Mouse (Mus musculus): Measurements from ENCODE around the gene Krtap19-2. TPM values are rescaled to one million over a fixed set of nuclear protein-coding genes. Genes with fewer than 3 reads are reported as not detected.

Gene Krtap19-2
- polyA plus RNA-seq, 1 experiment from 2014 or later, result not detected

DNA sequence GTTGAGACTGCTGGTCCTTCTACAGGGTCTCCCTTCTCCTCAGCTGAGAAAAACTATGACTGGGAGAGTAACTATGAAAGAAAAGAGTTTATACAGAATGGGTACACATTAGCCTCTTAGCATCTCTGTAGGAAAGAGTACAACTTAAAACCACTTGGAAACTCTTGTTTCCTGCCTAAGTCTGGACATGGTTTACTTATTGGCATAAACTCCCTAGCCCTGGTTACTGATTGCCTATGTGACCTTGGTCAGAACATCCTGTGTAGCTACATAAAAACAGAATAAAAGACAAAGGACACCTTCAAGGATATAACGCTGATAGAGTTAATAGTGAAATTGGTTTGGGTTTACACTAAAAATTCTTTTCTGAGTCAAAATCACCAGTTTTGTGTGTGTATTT is 26.7 kb downstream of the Krtap19-2 start:
- no peaks in the 10 kb centered on the region for H3K4me1 ChIP-seq (replicated peaks; ENCODE audit: control insufficient read depth, insufficient read depth, low read length)
- DNase-seq (ENCODE audit: low spot score) (no peak), ATAC-seq (replicated peaks; ENCODE audit: low FRiP score) (no peak)
- H3K4me2 ChIP-seq, result no peak overlapping the region
- WGBS, result 89% methylated on average over 1 of the region's 1 CpGs
- H3K27me3 ChIP-seq (replicated peaks; ENCODE audit: control insufficient read depth, insufficient read depth, low read length), result no peaks in the 10 kb centered on the region
- no peaks in the 10 kb centered on the region for H3K9me3 ChIP-seq (ENCODE audit: control insufficient read depth, low read length)
- no peak overlapping the region for H3K4me3 ChIP-seq (ENCODE audit: low read depth, low read length)
- no peak overlapping the region for H3K9ac ChIP-seq (ENCODE audit: low read depth, low read length)
- H3K27ac ChIP-seq (ENCODE audit: low read depth, low read length), result no peak overlapping the region
- no peaks in the 10 kb centered on the region for H3K36me3 ChIP-seq (ENCODE audit: control insufficient read depth, insufficient read depth, low read length)

DNA sequence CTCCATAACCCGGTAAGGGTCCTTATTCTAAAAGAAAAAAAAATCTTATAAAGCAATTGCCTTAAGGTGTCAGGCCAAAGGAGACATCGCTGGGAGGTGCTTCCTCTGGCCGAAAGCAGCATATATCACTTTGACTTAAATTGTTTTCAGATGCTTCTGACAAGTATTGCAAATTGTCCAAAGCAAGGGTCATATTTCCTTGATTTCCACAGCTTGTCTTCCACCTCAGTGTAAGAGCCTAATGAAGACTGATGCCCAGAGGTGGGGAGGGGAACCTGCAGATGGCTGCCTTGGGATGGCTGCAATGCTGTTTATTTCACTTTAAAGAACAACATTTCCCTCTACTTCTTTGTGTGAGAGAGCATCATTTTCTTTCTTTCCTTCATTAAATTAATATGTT is 47.1 kb downstream of the Krtap19-2 start:
- Histone ChIP-seq H3K36me3 (ENCODE audit: control insufficient read depth, insufficient read depth, low read length) (no peaks in the 10 kb centered on the region), H3K27me3 (replicated peaks; ENCODE audit: control insufficient read depth, insufficient read depth, low read length) (no peaks in the 10 kb centered on the region), H3K4me1 (replicated peaks; ENCODE audit: control insufficient read depth, insufficient read depth, low read length) (no peaks in the 10 kb centered on the region), H3K4me3 (ENCODE audit: low read depth, low read length) (no peak overlapping the region), H3K9ac (ENCODE audit: low read depth, low read length) (no peak overlapping the region), H3K4me2 (no peak overlapping the region), H3K9me3 (ENCODE audit: control insufficient read depth, low read length) (no peaks in the 10 kb centered on the region), H3K27ac (ENCODE audit: low read depth, low read length) (no peak overlapping the region)
- WGBS, result 75% methylated on average over 3 of the region's 3 CpGs
- no peak for ATAC-seq (replicated peaks; ENCODE audit: low FRiP score)
- DNase-seq (ENCODE audit: low spot score), result no peak

DNA sequence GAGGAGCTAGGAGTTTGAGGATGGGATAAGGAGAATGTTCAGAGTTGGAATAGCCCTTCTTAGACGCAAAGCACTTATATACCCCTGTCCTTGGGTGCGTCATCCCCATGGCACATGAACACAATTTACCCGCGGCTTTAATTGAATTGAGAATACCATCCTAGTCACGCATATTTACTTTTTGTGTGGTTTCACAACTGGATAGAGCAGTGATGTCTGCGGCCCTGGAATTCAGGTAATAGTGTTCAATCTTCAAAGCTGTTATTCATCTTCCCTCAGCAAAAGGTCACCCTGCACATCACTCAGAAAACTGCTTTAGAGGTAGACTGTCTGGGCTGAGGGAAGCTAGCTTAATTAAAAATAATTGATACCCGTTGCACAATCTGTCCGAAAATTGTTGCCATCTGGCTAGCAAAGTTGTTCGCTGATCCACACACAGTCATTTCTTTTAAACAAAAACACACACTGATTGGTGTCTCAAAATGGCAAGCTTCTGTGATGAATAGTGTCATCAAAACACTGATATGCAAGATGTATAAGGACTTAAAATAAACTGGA is 47.9 kb downstream of the Krtap19-2 start, which contains the start of gene Krtap14:
Gene Krtap14, minus strand, starts transcription at position 51 of the 558 bp plus-strand sequence.
- no peak for DNase-seq (ENCODE audit: low spot score)
- no peak for ATAC-seq (replicated peaks; ENCODE audit: low FRiP score)
- 83% methylated on average over 9 of the region's 9 CpGs for WGBS

DNA sequence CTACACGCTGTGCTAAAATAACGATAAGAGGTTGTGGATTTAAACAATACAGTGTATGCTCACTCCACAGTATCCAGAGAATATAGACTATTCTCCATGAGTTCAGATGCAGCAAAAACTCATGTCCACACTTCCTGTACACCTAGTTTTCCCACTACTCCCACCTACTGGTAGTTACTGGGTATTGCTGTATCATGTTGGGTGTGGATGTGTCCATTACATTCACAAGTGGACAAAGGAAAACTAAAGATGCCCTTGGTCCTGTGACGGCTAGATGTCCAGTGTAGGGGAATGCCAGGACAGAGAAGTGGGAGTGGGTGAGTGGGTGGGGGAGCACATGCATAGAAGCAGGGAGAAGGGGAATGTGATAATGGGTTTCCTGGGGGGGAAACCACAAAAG is 50.3 kb downstream of the Krtap19-2 start:
- Histone ChIP-seq H3K4me3 (ENCODE audit: low read depth, low read length) (no peak overlapping the region), H3K27me3 (replicated peaks; ENCODE audit: control insufficient read depth, insufficient read depth, low read length) (no peaks in the 10 kb centered on the region), H3K4me2 (no peak overlapping the region), H3K9me3 (ENCODE audit: control insufficient read depth, low read length) (no peaks in the 10 kb centered on the region), H3K36me3 (ENCODE audit: control insufficient read depth, insufficient read depth, low read length) (no peaks in the 10 kb centered on the region), H3K27ac (ENCODE audit: low read depth, low read length) (no peak overlapping the region), H3K9ac (ENCODE audit: low read depth, low read length) (no peak overlapping the region), H3K4me1 (replicated peaks; ENCODE audit: control insufficient read depth, insufficient read depth, low read length) (no peaks in the 10 kb centered on the region)
- WGBS, result 75% methylated on average over 3 of the region's 3 CpGs
- DNase-seq (ENCODE audit: low spot score) (no peak), ATAC-seq (replicated peaks; ENCODE audit: low FRiP score) (peak; percentile 43; the same call in 1 of the 2 replicates)

More for the DNA sequence above, 47.9 kb downstream of the Krtap19-2 start, which contains the start of gene Krtap14:
- Histone ChIP-seq H3K27me3 (replicated peaks; ENCODE audit: control insufficient read depth, insufficient read depth, low read length) (no peaks in the 10 kb centered on the region), H3K36me3 (ENCODE audit: control insufficient read depth, insufficient read depth, low read length) (no peaks in the 10 kb centered on the region), H3K9me3 (ENCODE audit: control insufficient read depth, low read length) (no peaks in the 10 kb centered on the region), H3K4me3 (ENCODE audit: low read depth, low read length) (no peak within 1 kb of the TSS), H3K4me2 (no peak within 1 kb of the TSS), H3K27ac (ENCODE audit: low read depth, low read length) (no peak within 1 kb of the TSS), H3K4me1 (replicated peaks; ENCODE audit: control insufficient read depth, insufficient read depth, low read length) (no peaks in the 10 kb centered on the region), H3K9ac (ENCODE audit: low read depth, low read length) (no peak within 1 kb of the TSS)

Other genes starting within 250 kb of the Krtap19-2 start
- gene 2310079G19Rik, start 246.6 kb downstream of the Krtap19-2 start, polyA plus RNA-seq (2014; fragmentation: Nextera tagmentation; extraction: Ambion mirVana), result not detected in 2 replicates
- gene Krtap26-1, start 226.5 kb downstream of the Krtap19-2 start, polyA plus RNA-seq (2014; fragmentation: Nextera tagmentation; extraction: Ambion mirVana), result not detected in 2 replicates
- not detected in 2 replicates for gene Krtap27-1, start 202.6 kb downstream of the Krtap19-2 start, polyA plus RNA-seq (2014; fragmentation: Nextera tagmentation; extraction: Ambion mirVana)
- not detected in 2 replicates for gene 2310061N02Rik, start 166.3 kb downstream of the Krtap19-2 start, polyA plus RNA-seq (2014; fragmentation: Nextera tagmentation; extraction: Ambion mirVana)
- gene Krtap13-1, start 145.4 kb downstream of the Krtap19-2 start, polyA plus RNA-seq (2014; fragmentation: Nextera tagmentation; extraction: Ambion mirVana), result not detected in 2 replicates
- not detected in 2 replicates for gene Krtap13, start 122.6 kb downstream of the Krtap19-2 start, polyA plus RNA-seq (2014; fragmentation: Nextera tagmentation; extraction: Ambion mirVana)
- not detected in 2 replicates for gene 2310034C09Rik, start 115.4 kb downstream of the Krtap19-2 start, polyA plus RNA-seq (2014; fragmentation: Nextera tagmentation; extraction: Ambion mirVana)
- gene 2310057N15Rik, start 100.1 kb downstream of the Krtap19-2 start, polyA plus RNA-seq (2014; fragmentation: Nextera tagmentation; extraction: Ambion mirVana), result not detected in 2 replicates
- not detected in 2 replicates for gene Gm5965, start 96.4 kb downstream of the Krtap19-2 start, polyA plus RNA-seq (2014; fragmentation: Nextera tagmentation; extraction: Ambion mirVana)
- gene Gm20741, start 62.0 kb downstream of the Krtap19-2 start, polyA plus RNA-seq (2014; fragmentation: Nextera tagmentation; extraction: Ambion mirVana), result not detected in 2 replicates
- 0.22 TPM in 1 of 2 replicates, not detected in the other for gene Krtap15, start 54.1 kb downstream of the Krtap19-2 start, polyA plus RNA-seq (2014; fragmentation: Nextera tagmentation; extraction: Ambion mirVana)
- gene Krtap14, start 48.1 kb downstream of the Krtap19-2 start, polyA plus RNA-seq (2014; fragmentation: Nextera tagmentation; extraction: Ambion mirVana), result not detected in 2 replicates
- not detected in 2 replicates for gene Krtap19-1, start 4.9 kb downstream of the Krtap19-2 start, polyA plus RNA-seq (2014; fragmentation: Nextera tagmentation; extraction: Ambion mirVana)
- gene Krtap19-3, start 3.8 kb upstream of the Krtap19-2 start, polyA plus RNA-seq (2014; fragmentation: Nextera tagmentation; extraction: Ambion mirVana), result not detected in 2 replicates
- gene Krtap19-4, start 10.8 kb upstream of the Krtap19-2 start, polyA plus RNA-seq (2014; fragmentation: Nextera tagmentation; extraction: Ambion mirVana), result not detected in 2 replicates
- not detected in 2 replicates for gene Krtap19-5, start 22.2 kb upstream of the Krtap19-2 start, polyA plus RNA-seq (2014; fragmentation: Nextera tagmentation; extraction: Ambion mirVana)
- not detected in 2 replicates for gene Krtap19-9b, start 58.0 kb upstream of the Krtap19-2 start, polyA plus RNA-seq (2014; fragmentation: Nextera tagmentation; extraction: Ambion mirVana)
- not detected in 2 replicates for gene Krtap16-3, start 88.6 kb upstream of the Krtap19-2 start, polyA plus RNA-seq (2014; fragmentation: Nextera tagmentation; extraction: Ambion mirVana)
- gene Krtap22-2, start 136.5 kb upstream of the Krtap19-2 start, polyA plus RNA-seq (2014; fragmentation: Nextera tagmentation; extraction: Ambion mirVana), result not detected in 2 replicates
- gene Gm10229, start 141.0 kb upstream of the Krtap19-2 start, polyA plus RNA-seq (2014; fragmentation: Nextera tagmentation; extraction: Ambion mirVana), result not detected in 2 replicates
- not detected in 2 replicates for gene Krtap6-1, start 157.4 kb upstream of the Krtap19-2 start, polyA plus RNA-seq (2014; fragmentation: Nextera tagmentation; extraction: Ambion mirVana)
- not detected in 2 replicates for gene Gm10228, start 167.2 kb upstream of the Krtap19-2 start, polyA plus RNA-seq (2014; fragmentation: Nextera tagmentation; extraction: Ambion mirVana)
- not detected in 2 replicates for gene Krtap6-5, start 173.6 kb upstream of the Krtap19-2 start, polyA plus RNA-seq (2014; fragmentation: Nextera tagmentation; extraction: Ambion mirVana)
- gene 1110025L11Rik, start 189.7 kb upstream of the Krtap19-2 start, polyA plus RNA-seq (2014; fragmentation: Nextera tagmentation; extraction: Ambion mirVana), result not detected in 2 replicates
- not detected in 2 replicates for gene Krtap6-3, start 209.7 kb upstream of the Krtap19-2 start, polyA plus RNA-seq (2014; fragmentation: Nextera tagmentation; extraction: Ambion mirVana)

All from liver, embryonic 11.5 days (tissue).